Mouse (Mus musculus) ES-E14 (cell line): ENCODE data around the gene Clpb.

Source experiments
- MAFK ChIP-seq: IDR thresholded peaks from 2 replicates; pipeline ENCODE4 v1.6.1; 2014; ENCODE audit warnings: mild to moderate bottlenecking, low read depth, low read length, inconsistent platforms; ENCODE audit not compliant: insufficient read depth
- ZC3H11A ChIP-seq: IDR thresholded peaks from 2 replicates; pipeline ENCODE4 v1.6.1; 2012; ENCODE audit warnings: low read depth, mild to moderate bottlenecking, inconsistent platforms, low read length, borderline replicate concordance
- ZNF384 ChIP-seq: IDR thresholded peaks from 2 replicates; pipeline ENCODE4 v1.6.1; 2012; ENCODE audit warnings: low read depth, low read length, inconsistent platforms

DNA sequence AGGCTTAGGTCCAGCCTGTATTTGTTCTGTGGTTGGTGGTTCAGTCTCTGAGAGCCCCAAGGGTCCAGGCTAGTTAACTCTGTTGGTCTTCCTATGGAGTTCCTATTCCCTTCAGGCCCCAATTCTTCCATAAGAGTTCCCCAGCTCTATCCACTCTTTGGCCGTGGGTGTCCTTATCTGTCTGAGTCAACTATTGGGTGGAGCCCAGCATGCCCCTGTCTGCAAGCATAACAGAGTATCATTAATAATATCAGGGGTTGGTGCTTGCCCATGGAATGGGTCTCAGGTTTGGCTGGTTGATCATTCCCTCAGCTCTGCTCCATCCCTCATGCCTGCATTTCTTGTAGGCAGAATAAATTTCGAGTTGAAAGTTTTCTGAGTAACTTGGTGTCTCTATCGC lies 74.3 kb downstream of the Clpb start:
- no peak for TF ChIP-seq MAFK
- TF ChIP-seq ZC3H11A, result no peak
- TF ChIP-seq ZNF384, result no peak
